Mouse (Mus musculus) yolk sac, embryonic 10.5 days (tissue): ENCODE results near the gene Bdh2.

Source experiments
- DNase-seq: peaks from one replicate; pipeline ENCODE4 v3.0.0-alpha.2; 2017; ENCODE audit warnings: low spot score

Bdh2 gene

GRCm38 (mm10) chr3:135298560-135298959, 17.5 kb downstream of the Bdh2 start:
- DNase-seq = no peak

GRCm38 (mm10) chr3:135300081-135300480, 19.1 kb downstream of the Bdh2 start:
- no peak for DNase-seq

DNA sequence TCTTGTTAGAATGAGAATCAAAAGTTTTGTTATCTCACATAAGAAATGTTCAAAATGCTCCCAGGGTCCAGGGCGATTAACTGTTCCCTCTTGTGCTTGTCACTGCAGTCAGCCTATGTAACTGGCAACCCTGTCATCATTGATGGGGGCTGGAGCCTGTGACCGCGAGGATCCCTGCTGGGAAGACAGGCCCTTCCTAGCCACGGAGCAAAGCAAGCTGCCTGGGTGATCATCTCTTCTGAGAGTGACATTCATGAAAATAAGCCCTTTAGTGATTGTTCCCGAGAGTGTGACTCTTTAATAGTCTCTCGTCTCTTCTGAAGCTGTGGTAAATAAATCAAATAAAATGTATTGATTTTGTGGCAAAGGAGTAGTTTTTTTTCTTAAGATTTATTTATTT, 23.0 kb downstream of the Bdh2 start:
- DNase-seq = no peak

DNA sequence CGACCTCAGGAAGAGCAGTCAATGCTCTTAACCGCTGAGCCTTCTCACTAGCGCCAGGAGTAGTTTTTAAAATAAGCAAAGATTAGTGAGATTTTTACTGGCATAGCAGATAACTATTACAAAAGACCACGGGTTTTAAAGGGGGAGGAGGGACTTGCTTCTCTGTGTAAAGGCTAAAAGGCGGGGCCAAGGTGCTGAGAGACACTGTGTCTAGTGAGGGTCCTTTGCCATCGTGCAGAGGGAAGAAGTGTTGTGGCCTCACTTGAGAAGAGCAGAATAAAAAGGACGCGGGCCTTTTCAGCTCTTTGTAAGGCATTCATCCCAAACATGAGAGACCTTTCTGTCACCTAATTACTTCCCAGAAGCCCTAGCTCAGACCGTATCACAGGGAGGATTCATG, 23.5 kb downstream of the Bdh2 start:
- DNase-seq = no peak

DNA sequence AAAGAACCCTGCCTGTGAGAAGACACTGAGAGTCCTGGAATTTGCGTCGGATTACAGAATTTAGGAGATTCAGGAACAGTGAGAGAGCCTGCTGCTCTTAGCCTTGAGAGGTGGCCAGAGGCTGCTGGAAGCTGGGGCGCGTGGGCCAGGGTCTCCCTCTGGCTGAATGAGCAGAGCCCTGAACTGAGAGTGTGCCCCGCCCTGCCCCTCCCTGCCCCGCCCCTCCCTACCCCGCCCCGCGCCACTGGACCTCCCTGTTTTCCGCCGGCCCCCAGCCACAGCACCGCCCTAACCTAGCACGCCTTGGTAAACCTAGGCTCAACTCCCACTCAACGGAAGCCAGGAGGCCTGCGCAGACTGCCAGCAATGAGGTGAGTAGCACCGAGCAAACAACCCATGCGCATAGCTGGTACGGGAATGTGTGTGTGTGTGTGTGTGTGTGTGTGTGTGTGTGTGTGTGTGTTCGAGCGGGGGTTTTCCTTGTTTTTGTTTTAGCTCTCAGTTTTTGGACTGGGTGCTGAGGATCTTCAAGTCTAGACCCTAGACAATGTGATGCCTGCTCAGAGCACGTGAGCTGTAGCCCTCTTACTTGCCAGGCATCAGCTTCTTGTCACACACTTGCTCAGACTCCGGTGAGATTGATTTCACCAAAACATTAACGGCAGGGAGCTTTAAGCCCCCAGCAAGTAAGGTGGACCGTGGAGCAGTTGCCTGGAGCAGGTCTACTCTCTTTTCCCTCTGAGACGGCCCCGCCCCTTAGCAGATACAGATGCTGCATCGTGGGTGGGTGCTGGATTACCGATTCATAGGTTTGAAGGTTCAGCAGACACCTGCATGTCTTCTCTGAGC, 26.6 kb downstream of the Bdh2 start, which contains the start of gene Slc9b2:
Gene Slc9b2, plus strand, starts transcription at position 290 of the 849 bp plus-strand sequence.
- DNase-seq = peak; percentile 61

GRCm38 (mm10) chr3:135312916-135313491, 32.0 kb downstream of the Bdh2 start:
- DNase-seq = no peak

DNA sequence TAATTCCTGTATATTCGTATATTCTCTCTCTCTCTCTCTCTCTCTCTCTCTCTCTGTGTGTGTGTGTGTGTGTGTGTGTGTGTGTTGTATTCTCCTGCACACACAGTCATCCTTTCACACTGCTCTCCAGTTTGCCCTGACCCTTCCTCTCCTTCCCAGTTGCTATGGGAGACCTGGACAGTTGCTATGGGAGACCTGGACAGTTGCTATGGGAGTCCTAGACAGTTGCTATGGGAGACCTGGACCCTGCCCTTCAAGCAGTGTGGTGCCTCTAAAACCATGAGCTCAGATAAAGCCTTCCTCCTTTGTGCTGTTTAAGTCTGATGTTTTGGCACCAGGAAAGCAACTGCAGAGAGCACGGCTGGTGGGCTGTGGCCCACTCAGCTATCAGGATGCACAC, 32.7 kb downstream of the Bdh2 start:
- no peak for DNase-seq

DNA sequence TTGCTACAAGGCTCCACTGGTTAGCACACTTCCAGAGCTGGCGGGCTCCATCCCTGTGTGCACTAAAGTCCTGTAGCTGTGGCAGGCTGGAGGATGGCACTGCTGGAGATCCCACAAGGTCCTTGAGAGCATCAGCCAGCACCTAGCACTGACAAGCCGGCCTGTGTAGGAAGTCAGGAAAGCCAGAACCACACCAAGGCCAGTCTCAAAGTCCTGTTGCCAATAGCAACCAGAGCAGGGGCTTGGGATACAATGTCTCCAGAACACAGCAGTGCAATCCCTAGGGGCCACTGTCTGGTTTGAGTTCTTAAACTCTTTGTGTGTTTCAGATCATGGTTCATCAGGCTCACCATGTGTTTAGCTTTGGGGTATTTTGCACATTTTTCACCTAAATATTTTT, 33.8 kb downstream of the Bdh2 start:
- DNase-seq = no peak

DNA sequence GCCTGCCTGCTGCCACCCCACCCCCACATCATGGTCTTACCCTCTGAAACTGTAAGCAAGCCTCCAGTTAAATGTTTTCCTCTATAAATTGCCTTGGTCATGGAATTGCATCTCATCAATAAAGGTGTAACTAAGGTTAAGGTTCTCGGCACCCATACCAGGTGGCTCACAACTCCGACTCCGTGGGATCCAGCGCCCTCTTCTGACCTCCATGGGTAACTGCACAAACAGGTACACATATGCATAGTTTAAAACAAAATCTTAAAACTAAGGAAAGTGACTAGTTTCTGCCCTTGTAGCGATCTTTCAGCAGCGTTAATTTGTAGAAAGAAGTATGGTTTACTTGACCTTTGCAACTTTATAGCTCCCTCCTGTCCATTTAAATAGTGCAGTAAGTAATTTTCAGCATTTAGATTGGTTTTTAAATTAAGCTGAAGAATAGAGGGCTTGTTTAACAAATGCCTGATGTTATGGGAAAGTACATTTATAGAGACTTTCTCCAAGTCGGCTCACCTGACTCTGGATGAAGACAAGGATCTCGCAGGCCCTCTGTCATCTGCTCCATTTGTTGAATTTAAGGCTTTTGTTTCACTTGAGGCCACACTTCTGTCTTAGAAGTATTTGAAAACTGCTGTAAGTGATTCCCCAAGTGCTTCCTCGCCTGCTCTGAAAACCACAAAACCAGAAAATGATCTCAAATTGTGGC, 34.9 kb downstream of the Bdh2 start:
- no peak for DNase-seq

DNA sequence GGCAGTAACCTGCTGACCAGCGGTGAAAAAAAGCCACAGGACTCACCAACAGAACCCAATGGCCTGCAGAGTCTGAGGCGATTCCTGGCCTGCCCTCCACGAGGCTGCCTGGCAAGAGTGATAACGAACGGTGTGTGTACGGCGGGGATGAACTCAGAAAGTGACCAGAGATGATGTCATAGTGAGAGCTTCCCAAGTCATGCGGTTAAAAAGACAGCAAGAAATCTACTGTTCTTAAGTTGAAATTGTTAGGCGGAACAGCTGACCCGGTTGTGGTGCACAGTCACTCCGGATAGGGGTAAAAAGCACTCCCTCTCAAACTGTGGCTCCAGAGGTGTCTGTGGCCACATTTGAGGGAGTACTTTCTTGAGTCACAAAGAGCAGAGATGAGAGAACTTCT, 37.3 kb downstream of the Bdh2 start:
- DNase-seq = no peak

GRCm38 (mm10) chr3:135324354-135324753, 43.3 kb downstream of the Bdh2 start:
- no peak for DNase-seq

- no peak for DNase-seq
Observed at GRCm38 (mm10) chr3:135327176-135327575, 46.2 kb downstream of the Bdh2 start.

DNA sequence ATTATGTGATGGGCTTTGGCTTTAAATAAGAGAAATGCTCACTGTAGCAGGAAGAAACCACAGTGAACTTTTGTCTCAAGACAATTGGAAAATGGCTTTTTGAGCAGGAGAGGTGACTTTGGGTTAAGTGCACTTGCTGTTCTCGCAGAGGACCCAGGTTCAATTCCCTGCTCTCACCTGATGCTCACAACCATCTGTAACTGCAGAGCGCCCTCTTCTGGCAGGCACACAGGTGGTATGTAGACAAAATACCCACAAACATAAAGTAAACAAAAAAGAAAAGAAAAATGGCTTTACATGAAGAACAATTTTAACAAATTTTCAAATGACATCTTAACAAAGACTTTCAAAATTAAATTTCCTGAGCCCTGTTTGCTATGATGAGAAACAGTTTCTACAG, 46.6 kb downstream of the Bdh2 start:
- DNase-seq = no peak

DNA sequence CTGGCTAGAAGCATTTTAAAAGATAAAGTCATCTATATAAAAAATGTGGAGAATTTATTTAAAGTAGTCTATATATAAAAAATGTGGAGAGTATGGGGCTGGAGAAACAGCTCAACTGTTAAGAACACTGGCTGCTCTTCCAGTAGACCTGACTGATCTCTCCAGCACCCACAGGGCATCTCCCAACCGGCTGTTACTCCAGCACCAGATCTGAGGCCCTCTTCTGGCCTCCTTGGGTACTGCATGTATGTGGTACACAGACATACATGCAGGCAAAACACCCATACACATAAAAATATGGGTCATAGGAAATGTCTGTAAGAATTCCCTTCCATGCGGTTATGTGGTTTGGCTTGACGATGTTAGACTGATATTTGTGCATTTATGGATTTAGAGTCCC, 47.5 kb downstream of the Bdh2 start:
- no peak for DNase-seq

DNA sequence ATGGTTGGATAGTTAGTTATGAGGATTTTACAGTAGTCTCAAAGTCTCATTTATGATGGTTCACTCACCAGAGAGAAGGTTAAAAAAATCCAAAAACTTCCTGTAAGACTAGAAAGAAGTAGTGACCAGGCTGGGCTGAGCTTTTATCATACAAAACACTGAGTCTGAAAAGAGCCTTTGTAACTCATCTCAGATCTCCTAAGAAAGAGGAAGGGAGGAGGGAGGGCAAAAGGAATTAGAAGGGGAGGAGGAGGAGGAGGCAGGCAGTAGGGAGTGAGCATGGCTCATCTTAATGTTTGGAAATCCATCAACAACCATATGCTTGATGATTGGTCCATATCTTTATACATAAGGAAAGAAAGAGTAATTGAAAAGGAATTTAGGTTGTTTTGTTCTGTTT, 51.7 kb downstream of the Bdh2 start:
- DNase-seq = no peak

DNA sequence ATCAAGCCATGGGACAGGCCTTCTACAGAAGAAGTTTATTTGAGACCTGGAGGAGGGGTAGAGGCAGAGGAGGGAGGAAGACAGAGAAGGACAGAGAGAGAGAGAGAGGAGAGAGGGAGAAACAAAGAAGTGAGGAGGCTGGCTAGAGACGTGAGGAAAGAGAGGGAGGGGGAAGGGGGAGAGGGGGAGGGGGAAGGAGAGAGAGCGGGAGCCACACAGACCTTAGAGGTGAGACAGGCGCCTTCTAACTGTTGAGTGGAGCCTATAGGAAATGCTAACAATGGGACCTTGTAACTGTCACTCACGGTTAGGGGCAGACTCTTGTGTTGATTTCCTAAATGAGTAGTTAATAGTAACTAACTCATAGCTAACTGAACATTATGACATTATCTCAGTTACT, 52.7 kb downstream of the Bdh2 start:
- DNase-seq = no peak

GRCm38 (mm10) chr3:135347739-135348264, 66.8 kb downstream of the Bdh2 start, which contains the start of gene Slc9b1:
Gene Slc9b1, plus strand, starts transcription at chr3:135348029.
- no peak for DNase-seq

DNA sequence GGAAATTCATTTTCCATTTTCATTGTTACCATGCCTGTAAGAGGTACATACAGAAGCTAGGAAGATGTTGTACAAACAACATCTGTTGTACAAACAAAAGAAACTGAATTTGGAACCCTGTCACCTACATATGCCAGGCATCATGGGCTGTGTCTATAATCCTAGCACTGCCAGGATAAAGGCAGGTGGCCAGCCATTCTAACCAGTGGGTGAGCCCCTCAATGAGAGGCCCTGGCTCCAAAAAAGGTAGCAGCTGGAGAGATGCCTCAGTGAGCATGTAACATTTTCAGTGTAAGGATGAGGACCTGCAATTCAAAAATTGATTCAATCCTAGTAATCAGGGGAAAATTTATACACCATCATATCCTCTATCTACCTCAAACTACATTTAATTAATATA, 68.0 kb downstream of the Bdh2 start:
- no peak for DNase-seq

- DNase-seq = no peak
Observed at GRCm38 (mm10) chr3:135351857-135352256, 70.8 kb downstream of the Bdh2 start.
